Mouse (Mus musculus) cortical plate, adult 2 months (tissue): Measurements from ENCODE around the gene Ptbp3.

Experiments used
- CTCF ChIP-seq: fragments of 200-500 bp; IDR thresholded peaks from 2 replicates; pipeline ENCODE4 v1.5.1; 2011; ENCODE audit warnings: mild to moderate bottlenecking, control low read depth, low read length; ENCODE audit not compliant: insufficient read depth; ENCODE audit errors: extremely low read depth
- POLR2A ChIP-seq: fragments of 200-500 bp; IDR thresholded peaks from 2 replicates; pipeline ENCODE4 v1.6.1; 2011; ENCODE audit warnings: mild to moderate bottlenecking, low read length, control low read depth; ENCODE audit not compliant: insufficient read depth; ENCODE audit errors: extremely low read depth

- TF ChIP-seq CTCF = no peak
- TF ChIP-seq POLR2A = no peak
Measured at GRCm38 (mm10) chr4:59509558-59509957, 39.6 kb downstream of the Ptbp3 start.
